Mouse (Mus musculus): ENCODE measurements around the gene Cmya5.

DNA sequence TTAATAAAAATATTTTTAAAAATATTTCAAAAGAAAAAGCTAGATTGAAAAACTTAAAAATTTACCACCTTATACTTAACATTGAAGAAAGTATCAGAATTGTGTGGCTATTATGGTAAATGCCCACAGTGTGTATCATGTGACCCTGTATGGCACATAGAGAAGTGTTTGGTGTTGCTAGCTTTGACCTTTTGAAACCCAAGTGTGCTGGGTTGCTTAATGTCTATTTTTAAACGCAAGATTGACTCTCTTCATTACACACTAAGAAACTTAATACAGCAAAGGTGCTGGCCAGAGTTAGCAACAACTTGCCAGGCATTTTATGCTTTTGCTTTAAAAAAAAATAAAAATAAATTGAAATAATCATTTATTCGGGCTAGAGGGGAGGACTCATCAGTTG, 9.0 kb downstream of the Cmya5 start:
- TF ChIP-seq POLR2A (IDR thresholded peaks at IDR 0.05; ENCODE audit: borderline replicate concordance, insufficient read depth, low read length) (no peak), CTCF (IDR thresholded peaks at IDR 0.05; ENCODE audit: borderline replicate concordance, insufficient read depth, low read depth, low read length) (no peak)
